Comparison of ENCODE assay signal across 17 mouse cellular contexts in the genomic region with DNA sequence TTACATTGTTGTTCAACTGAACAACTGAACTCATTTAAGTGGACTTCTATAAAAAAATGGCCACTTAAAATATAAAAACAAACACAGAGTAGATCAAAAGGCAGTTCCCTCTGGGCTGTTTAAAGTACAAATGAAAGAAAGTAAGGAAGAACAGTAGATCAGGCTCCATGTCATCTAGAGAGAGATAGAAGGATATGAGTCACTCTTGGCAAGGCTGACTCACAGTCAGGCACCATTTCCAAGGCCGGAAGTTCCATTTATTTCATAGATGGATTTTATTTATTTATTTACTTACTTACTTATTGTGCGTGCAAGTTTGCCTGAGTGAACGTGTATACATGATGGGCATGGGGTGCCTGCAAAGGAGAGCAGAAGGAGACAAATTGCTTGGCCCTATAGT.
A peak's percentile ranks its signal among the peaks of the same experiment; 100 is the strongest.
DNase-seq lines count a peak whose midpoint lies in the region; ATAC-seq lines count a peak whose summit lies in the region.
"Had no signal": no experiment of that assay in that cellular context is flagged by ENCODE, and none has a peak within 500 bp of the region (broad histone marks: within the 10 kb centered on the region; RNA-seq: fewer than 3 reads in every experiment).

No protein-coding gene starts in this region.

- no peak overlapping the region for H3K4me2 ChIP-seq in kidney, embryonic 15.5 days
- H3K4me2 ChIP-seq: embryonic facial prominence, embryonic 15.5 days; heart, embryonic 12.5 days; hindbrain, embryonic 13.5 days; liver, embryonic 15.5 days; midbrain, embryonic 11.5 days had no signal

- DNase-seq in kidney, adult 9 months, result no peak
- DNase-seq in 3134 (ENCODE audit: extremely low read depth, insufficient read length, low spot score) (peak; percentile 30), 416B (ENCODE audit: low read depth) (peak; percentile 15)
- DNase-seq in adrenal gland, postnatal 14 days, result peak; percentile 5
- DNase-seq in spleen, adult 18-20 months, result no peak
- no peak for DNase-seq in cerebellum, adult 8-10 months
- DNase-seq: cerebellum, adult 18-20 months; cerebellum, postnatal 36 days; kidney, adult 8-10 months; retina, postnatal 1 day had no signal

- H3K4me1 ChIP-seq in kidney, embryonic 15.5 days, result peaks cover 7% of the 10 kb centered on the region; the same call in 1 of the 2 replicates
- H3K4me1 ChIP-seq: embryonic facial prominence, embryonic 15.5 days; heart, embryonic 12.5 days; liver, embryonic 15.5 days had no signal

- H3K4me3 ChIP-seq in kidney, embryonic 15.5 days (replicated peaks), result no peak overlapping the region
- H3K4me3 ChIP-seq: embryonic facial prominence, embryonic 15.5 days; heart, embryonic 12.5 days; hindbrain, embryonic 13.5 days; liver, embryonic 15.5 days had no signal

- WGBS in kidney, embryonic 15.5 days, result 72% methylated on average over 3 of the region's 3 CpGs

- H3K9ac ChIP-seq in kidney, embryonic 15.5 days, result no peak overlapping the region
- H3K9ac ChIP-seq: embryonic facial prominence, embryonic 15.5 days; heart, embryonic 12.5 days; hindbrain, embryonic 13.5 days; liver, embryonic 15.5 days had no signal

- 0 out of 2 replicates have a peak, but pooled peaks have one; percentile 22 for ATAC-seq in kidney, embryonic 15.5 days (replicated peaks; ENCODE audit: low FRiP score)

- H3K9me3 ChIP-seq in kidney, embryonic 15.5 days (replicated peaks), result no peaks in the 10 kb centered on the region
- H3K9me3 ChIP-seq: embryonic facial prominence, embryonic 15.5 days; heart, embryonic 12.5 days; hindbrain, embryonic 13.5 days; liver, embryonic 15.5 days had no signal

- no peaks in the 10 kb centered on the region for H3K36me3 ChIP-seq in kidney, embryonic 15.5 days
- H3K36me3 ChIP-seq: embryonic facial prominence, embryonic 15.5 days; G1E; heart, embryonic 12.5 days; hindbrain, embryonic 13.5 days; liver, embryonic 15.5 days had no signal

- H3K27ac ChIP-seq in kidney, embryonic 15.5 days, result peak overlapping the region; percentile 10; the same call in 1 of the 2 replicates
- H3K27ac ChIP-seq: embryonic facial prominence, embryonic 15.5 days; hindbrain, embryonic 13.5 days; liver, embryonic 15.5 days had no signal

- H3K27me3 ChIP-seq in kidney, embryonic 15.5 days, result no peaks in the 10 kb centered on the region
- H3K27me3 ChIP-seq: embryonic facial prominence, embryonic 15.5 days; heart, embryonic 12.5 days; hindbrain, embryonic 13.5 days; liver, embryonic 15.5 days had no signal

Comparison
In these comparisons a context has a peak if more than half of its experiments do, and no peak if none do; other contexts are left out.
1. DNase-seq: peak in 3134 (single experiment), 416B (single experiment) and adrenal gland, postnatal 14 days (single experiment); none in kidney, adult 9 months (single experiment), spleen, adult 18-20 months (0 of 2) and cerebellum, adult 8-10 months (single experiment).